Mouse (Mus musculus) heart, embryonic 16.5 days (tissue): ENCODE measurements at regions not wholly inside any gene's neighbourhood (a gene's known extent, or its start where the extent isn't known, plus 50 kb on each side); places are given as distances from the start of the nearest gene placed in this dataset.
A peak's percentile ranks its signal among the peaks of the same experiment; 100 is the strongest.

ENCODE experiments used
- ATAC-seq: fragments of 200-750 bp; cut with Nextera tagmentation; replicated peaks from 2 replicates; pipeline ENCODE4 v1.8.0; 2017; ENCODE audit warnings: moderate number of reproducible peaks; ENCODE audit not compliant: insufficient read depth, low FRiP score; ENCODE audit errors: extremely low read depth
- H3K27ac ChIP-seq: fragments of 300-500 bp; sonication (generic); 2 replicates; pipeline ENCODE4 v1.5.1; 2014; ENCODE audit warnings: mild to moderate bottlenecking, low read length, control low read depth, moderate library complexity
- H3K27me3 ChIP-seq: fragments of 300-500 bp; sonication (generic); 2 replicates; pipeline ENCODE4 v1.6.1; 2014; ENCODE audit warnings: low read length, mixed read lengths; ENCODE audit not compliant: control insufficient read depth, insufficient read depth
- H3K36me3 ChIP-seq: fragments of 300-500 bp; sonication (generic); 2 replicates; pipeline ENCODE4 v1.6.1; 2014; ENCODE audit not compliant: control insufficient read depth, insufficient read depth
- H3K4me1 ChIP-seq: fragments of 300-500 bp; sonication (generic); 2 replicates; pipeline ENCODE4 v1.6.1; 2014; ENCODE audit warnings: low read length, mixed read lengths; ENCODE audit not compliant: control insufficient read depth, insufficient read depth
- H3K4me2 ChIP-seq: fragments of 300-500 bp; sonication (generic); 2 replicates; pipeline ENCODE4 v1.6.1; 2014; ENCODE audit warnings: low read depth, mild to moderate bottlenecking, control low read depth, low read length
- H3K4me3 ChIP-seq: fragments of 300-500 bp; sonication (generic); 2 replicates; pipeline ENCODE4 v1.5.1; 2014; ENCODE audit warnings: mild to moderate bottlenecking, control low read depth, low read length
- H3K9ac ChIP-seq: fragments of 300-500 bp; sonication (generic); 2 replicates; pipeline ENCODE4 v1.6.1; 2014; ENCODE audit warnings: low read length, control low read depth
- H3K9me3 ChIP-seq: fragments of 300-500 bp; sonication (generic); replicated peaks from 2 replicates; pipeline ENCODE4 v1.6.1; 2016; ENCODE audit warnings: low read length; ENCODE audit not compliant: control insufficient read depth
- WGBS: fragments of 180-500 bp; shearing (Covaris S2); extraction: QIAGEN DNeasy Blood & Tissue Kit; methylation state at CpG from one replicate; pipeline ENCODE4 v1.1.7; 2014; 5-methylcytosine and 5-hydroxymethylcytosine counted together

DNA sequence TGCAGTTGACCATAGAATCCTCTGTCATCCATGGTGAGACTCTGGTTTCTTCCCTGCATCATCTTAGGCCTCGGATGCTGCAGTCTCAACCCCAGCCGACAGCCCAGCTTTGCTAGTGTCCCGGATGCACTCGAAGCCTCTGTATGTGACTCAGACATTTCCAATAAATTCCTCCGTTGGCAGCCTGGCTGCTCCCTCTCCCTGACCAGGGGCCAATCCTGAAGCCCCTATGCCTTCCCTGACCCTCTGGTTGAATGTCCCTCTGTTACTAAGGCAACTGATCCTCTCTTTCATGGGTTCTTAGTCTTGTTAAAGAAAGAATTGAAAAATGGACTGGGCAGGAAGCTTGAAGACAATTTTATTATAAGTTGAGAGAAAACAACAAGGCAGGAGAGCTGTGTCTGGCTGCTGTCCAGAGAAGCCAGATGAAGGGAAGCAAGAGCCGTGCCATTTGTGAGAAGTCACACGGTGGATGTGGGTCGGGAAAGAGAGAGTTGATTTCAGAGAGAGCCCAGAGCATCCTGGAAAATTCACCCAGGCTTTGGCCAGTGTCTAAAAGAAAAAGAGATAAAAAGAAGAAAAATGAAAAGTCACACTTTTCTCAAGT is 131.2 kb downstream of the Matn1 start:
- H3K36me3 ChIP-seq: no peaks in the 10 kb centered on the region
- H3K4me2 ChIP-seq: no peak overlapping the region
- no peak overlapping the region for H3K4me3 ChIP-seq
- H3K4me1 ChIP-seq: no peaks in the 10 kb centered on the region
- H3K9me3 ChIP-seq: no peaks in the 10 kb centered on the region
- H3K27ac ChIP-seq: no peak overlapping the region
- no peak for ATAC-seq
- no peak overlapping the region for H3K9ac ChIP-seq
- WGBS: 65% methylated on average over 8 of the region's 8 CpGs
- H3K27me3 ChIP-seq: no peaks in the 10 kb centered on the region

GRCm38 (mm10) chr4:131076628-131077027 is 132.4 kb downstream of the Matn1 start:
- 53% methylated on average over 3 of the region's 3 CpGs for WGBS
- Histone ChIP-seq H3K4me1 (no peaks in the 10 kb centered on the region), H3K36me3 (no peaks in the 10 kb centered on the region), H3K27ac (no peak overlapping the region), H3K4me2 (no peak overlapping the region), H3K4me3 (no peak overlapping the region), H3K27me3 (no peaks in the 10 kb centered on the region), H3K9ac (no peak overlapping the region), H3K9me3 (no peaks in the 10 kb centered on the region)
- ATAC-seq: no peak

DNA sequence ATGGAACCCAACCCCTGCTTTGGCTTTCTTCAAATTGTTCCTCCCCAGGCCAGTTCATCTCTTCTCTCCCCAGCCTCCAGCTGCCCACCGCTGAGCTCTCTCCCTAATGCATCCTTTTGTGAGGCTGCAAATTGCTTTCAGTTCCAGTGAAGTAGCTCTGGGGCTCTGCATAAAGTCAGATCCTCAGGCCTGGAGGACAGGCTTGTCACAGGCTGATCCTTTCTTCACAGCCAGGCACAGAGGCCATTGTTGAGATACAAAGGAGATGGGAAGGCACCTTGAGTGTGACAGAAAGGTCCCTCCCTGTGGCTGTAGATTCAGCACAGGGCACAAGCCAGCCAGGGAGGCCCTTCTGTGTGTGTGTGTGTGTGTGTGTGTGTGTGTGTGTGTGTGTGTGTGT is 135.9 kb downstream of the Matn1 start:
- H3K4me2 ChIP-seq: no peak overlapping the region
- H3K4me3 ChIP-seq: no peak overlapping the region
- WGBS: 55% methylated on average over 1 of the region's 1 CpGs
- H3K27ac ChIP-seq: no peak overlapping the region
- H3K9me3 ChIP-seq: no peaks in the 10 kb centered on the region; the same call in 1 of the 2 replicates
- no peak for ATAC-seq
- H3K27me3 ChIP-seq: no peaks in the 10 kb centered on the region
- no peaks in the 10 kb centered on the region for H3K4me1 ChIP-seq
- no peak overlapping the region for H3K9ac ChIP-seq
- H3K36me3 ChIP-seq: no peaks in the 10 kb centered on the region

DNA sequence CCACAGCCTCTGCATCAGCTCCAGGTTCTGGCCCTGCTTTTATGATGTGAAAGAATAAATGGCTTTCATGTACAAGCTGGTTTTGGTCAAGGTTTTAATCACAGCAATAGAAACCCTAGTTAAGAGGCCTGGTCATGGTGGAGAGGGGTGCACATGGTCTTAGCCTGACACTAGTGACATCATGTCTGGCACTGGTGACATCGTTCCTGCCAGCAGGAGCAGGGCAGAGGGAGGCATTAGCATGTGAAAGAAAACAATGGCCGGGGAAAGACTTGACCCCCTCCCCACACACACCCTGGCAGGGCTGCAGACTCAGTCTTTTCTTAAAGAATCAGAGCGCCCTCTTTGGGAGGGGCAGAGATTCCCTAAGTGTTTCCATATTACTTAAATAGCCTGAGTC is 139.2 kb downstream of the Matn1 start:
- ATAC-seq: no peak

GRCm38 (mm10) chr4:131097421-131097820 is 153.2 kb downstream of the Matn1 start:
- Histone ChIP-seq H3K9ac (no peak overlapping the region), H3K4me2 (no peak overlapping the region), H3K36me3 (no peaks in the 10 kb centered on the region), H3K4me3 (no peak overlapping the region), H3K4me1 (no peaks in the 10 kb centered on the region), H3K27ac (no peak overlapping the region), H3K27me3 (no peaks in the 10 kb centered on the region), H3K9me3 (peaks cover 3% of the 10 kb centered on the region; the same call in 1 of the 2 replicates)
- ATAC-seq: no peak
- WGBS: 31% methylated on average over 6 of the region's 6 CpGs

More for the DNA sequence above, 139.2 kb downstream of the Matn1 start:
- H3K4me2 ChIP-seq: no peak overlapping the region
- H3K4me1 ChIP-seq: no peaks in the 10 kb centered on the region
- WGBS: 65% methylated on average over 3 of the region's 3 CpGs
- H3K4me3 ChIP-seq: no peak overlapping the region
- H3K36me3 ChIP-seq: no peaks in the 10 kb centered on the region
- no peaks in the 10 kb centered on the region; the same call in 1 of the 2 replicates for H3K9me3 ChIP-seq
- no peaks in the 10 kb centered on the region for H3K27me3 ChIP-seq
- no peak overlapping the region for H3K27ac ChIP-seq
- H3K9ac ChIP-seq: no peak overlapping the region

DNA sequence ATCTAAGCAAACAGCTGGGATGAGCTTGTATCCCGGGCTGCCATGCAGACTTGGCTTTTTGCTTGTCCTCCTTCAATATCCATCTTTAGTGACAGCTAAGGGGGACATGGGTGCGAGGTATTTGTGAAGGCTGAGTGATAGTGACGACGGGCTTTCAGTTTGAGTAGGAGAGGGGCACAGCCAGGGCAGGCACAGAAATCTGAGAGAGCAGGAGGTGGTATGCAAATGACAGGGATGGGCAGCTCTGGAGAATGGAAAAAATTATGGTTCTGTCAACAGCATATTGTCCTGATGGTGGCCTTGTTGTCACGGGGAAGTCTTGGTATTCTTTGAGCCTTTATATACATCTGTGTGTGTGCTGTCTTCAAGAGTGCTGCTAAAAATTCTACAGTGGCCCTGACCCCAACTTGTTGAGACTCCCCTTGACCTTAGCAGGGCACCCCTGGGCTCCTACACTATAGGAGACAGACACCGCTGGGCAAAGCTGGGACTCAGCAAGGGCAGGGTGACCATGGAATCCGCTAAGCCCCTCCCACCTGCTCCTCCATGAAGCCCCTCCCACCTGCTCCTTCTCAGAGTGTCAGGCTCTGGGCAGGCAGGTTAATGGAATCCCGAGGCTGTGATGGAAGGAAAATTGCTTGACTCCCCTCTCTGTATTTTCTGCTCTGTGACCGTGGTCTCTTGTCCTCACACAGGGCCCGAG is 156.1 kb downstream of the Matn1 start:
- peaks cover 3% of the 10 kb centered on the region; the same call in 1 of the 2 replicates for H3K9me3 ChIP-seq
- no peaks in the 10 kb centered on the region for H3K36me3 ChIP-seq
- no peak overlapping the region for H3K27ac ChIP-seq
- H3K9ac ChIP-seq: no peak overlapping the region
- no peaks in the 10 kb centered on the region for H3K27me3 ChIP-seq
- H3K4me2 ChIP-seq: no peak overlapping the region
- no peaks in the 10 kb centered on the region for H3K4me1 ChIP-seq
- ATAC-seq: no peak
- WGBS: 38% methylated on average over 10 of the region's 10 CpGs
- H3K4me3 ChIP-seq: no peak overlapping the region

DNA sequence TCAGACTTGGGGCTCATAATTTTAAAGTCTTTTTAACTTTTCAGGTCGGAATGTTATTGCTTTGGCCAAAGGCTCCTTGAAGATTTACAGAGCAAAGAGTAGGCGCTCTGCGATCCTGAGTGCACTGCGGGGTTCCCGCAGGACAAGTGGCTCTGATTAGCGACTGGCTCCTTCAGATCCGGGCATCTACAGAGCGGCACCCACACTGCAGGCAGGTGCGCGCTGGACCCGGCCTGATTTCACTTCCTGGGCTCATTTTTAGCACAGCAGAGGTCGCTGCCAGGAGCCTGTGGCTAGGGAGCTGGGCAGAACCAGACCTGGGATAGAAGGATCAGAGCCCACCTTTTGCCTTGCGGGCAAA is 156.6 kb downstream of the Matn1 start:
- WGBS: 20% methylated on average over 13 of the region's 13 CpGs
- no peak overlapping the region for H3K9ac ChIP-seq
- H3K4me2 ChIP-seq: peak overlapping the region; percentile 28; the same call in 1 of the 2 replicates
- H3K27ac ChIP-seq: no peak overlapping the region
- H3K4me3 ChIP-seq: no peak overlapping the region
- H3K9me3 ChIP-seq: peaks cover 3% of the 10 kb centered on the region; the same call in 1 of the 2 replicates
- no peaks in the 10 kb centered on the region for H3K27me3 ChIP-seq
- ATAC-seq: no peak
- H3K4me1 ChIP-seq: no peaks in the 10 kb centered on the region
- no peaks in the 10 kb centered on the region for H3K36me3 ChIP-seq

- Histone ChIP-seq H3K36me3 (no peaks in the 10 kb centered on the region), H3K4me1 (no peaks in the 10 kb centered on the region), H3K4me2 (no peak overlapping the region), H3K27me3 (no peaks in the 10 kb centered on the region; the same call in 1 of the 2 replicates), H3K4me3 (no peak overlapping the region), H3K27ac (no peak overlapping the region), H3K9me3 (peaks cover 3% of the 10 kb centered on the region; the same call in 1 of the 2 replicates), H3K9ac (no peak overlapping the region)
- no peak for ATAC-seq
- 63% methylated on average over 4 of the region's 4 CpGs for WGBS
Observed at GRCm38 (mm10) chr4:131102163-131102562, 158.0 kb downstream of the Matn1 start.

DNA sequence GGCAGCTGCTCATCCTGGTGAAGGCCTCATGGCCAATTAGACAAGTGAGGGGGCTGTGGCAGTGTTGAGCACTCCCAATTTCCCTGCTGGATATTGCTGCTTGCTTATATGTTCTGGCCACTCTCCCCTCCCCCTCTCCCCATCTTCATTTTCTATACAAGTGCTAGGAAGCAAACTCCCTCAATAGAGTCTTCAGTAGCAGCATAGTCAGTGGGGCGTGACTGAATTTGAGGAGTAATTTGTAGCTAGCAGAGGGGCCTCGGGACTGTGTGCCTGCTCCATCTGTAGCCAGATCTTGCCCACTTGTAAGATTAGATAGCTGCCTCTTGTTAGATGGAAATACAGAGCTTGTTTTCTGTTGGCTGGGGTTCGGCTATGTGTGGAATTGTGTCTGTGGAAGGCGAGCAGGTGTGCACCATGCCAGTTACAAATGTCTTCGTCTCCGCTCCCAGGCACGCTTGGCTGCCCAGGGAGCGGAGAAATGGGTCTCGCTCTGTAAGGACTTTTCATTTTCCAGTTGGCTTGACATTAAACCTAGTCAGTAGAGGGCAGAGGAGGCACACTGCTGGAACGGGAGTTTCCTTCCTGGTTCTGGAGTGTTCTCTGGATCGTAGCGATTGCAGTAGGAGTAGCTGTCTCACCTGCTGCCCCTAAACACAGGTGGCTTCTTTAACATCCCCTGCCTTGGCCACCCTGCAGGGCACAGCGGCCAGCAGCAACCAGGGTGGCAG is 163.1 kb downstream of the Matn1 start:
- H3K36me3 ChIP-seq: no peaks in the 10 kb centered on the region
- no peak overlapping the region for H3K9ac ChIP-seq
- 68% methylated on average over 13 of the region's 13 CpGs for WGBS
- no peak for ATAC-seq
- no peak overlapping the region for H3K4me3 ChIP-seq
- H3K4me2 ChIP-seq: no peak overlapping the region
- H3K4me1 ChIP-seq: no peaks in the 10 kb centered on the region
- H3K27me3 ChIP-seq: no peaks in the 10 kb centered on the region; the same call in 1 of the 2 replicates
- H3K9me3 ChIP-seq: no peaks in the 10 kb centered on the region
- H3K27ac ChIP-seq: no peak overlapping the region
